Mouse (Mus musculus) G1E-ER4 (cell line): ENCODE data around the gene Lgr4. TPM values are rescaled to one million over a fixed set of nuclear protein-coding genes. Genes with fewer than 3 reads are reported as not detected.

ENCODE experiments used
- GATA1 ChIP-seq: IDR thresholded peaks from one replicate; pipeline ENCODE4 v1.8.0; 2012; ENCODE audit warnings: low read length, inconsistent platforms
- polyA plus RNA-seq: library from polyadenylated mRNA; stranded (reverse); fragments of >175 nt; gene quantifications from 2 replicates; pipeline ENCODE4 v1.2.3, GENCODE M21; 2012

The Lgr4 gene
- polyA plus RNA-seq = 1.1 and 1.7 TPM in 2 replicates

GRCm38 (mm10) chr2:109917496-109918413 lies at the start of gene Lgr4:
Gene Lgr4, plus strand, starts transcription at chr2:109917647.
- no peak for TF ChIP-seq GATA1

- TF ChIP-seq GATA1 = no peak
These were observed 36.3 kb upstream of the Lgr4 start for GRCm38 (mm10) chr2:109881111-109881510.

GRCm38 (mm10) chr2:109881625-109882024 lies 35.8 kb upstream of the Lgr4 start:
- no peak for TF ChIP-seq GATA1

GRCm38 (mm10) chr2:109884106-109884505 lies 33.3 kb upstream of the Lgr4 start:
- TF ChIP-seq GATA1 = no peak

GRCm38 (mm10) chr2:109884507-109884906 lies 32.9 kb upstream of the Lgr4 start:
- TF ChIP-seq GATA1 = no peak

- TF ChIP-seq GATA1 = no peak
These were observed 27.4 kb upstream of the Lgr4 start for GRCm38 (mm10) chr2:109890068-109890467.

GRCm38 (mm10) chr2:109890597-109890996 lies 26.9 kb upstream of the Lgr4 start, which contains the start of gene Lin7c:
Gene Lin7c, plus strand, starts transcription at chr2:109890853.
- no peak for TF ChIP-seq GATA1

- no peak for TF ChIP-seq GATA1
These were observed 26.4 kb upstream of the Lgr4 start for GRCm38 (mm10) chr2:109891031-109891430.

GRCm38 (mm10) chr2:109891471-109891870 lies 26.0 kb upstream of the Lgr4 start:
- TF ChIP-seq GATA1 = no peak

GRCm38 (mm10) chr2:109896311-109896710 lies 21.1 kb upstream of the Lgr4 start:
- no peak for TF ChIP-seq GATA1

GRCm38 (mm10) chr2:109902869-109903268 lies 14.6 kb upstream of the Lgr4 start:
- TF ChIP-seq GATA1 = no peak

GRCm38 (mm10) chr2:109904171-109904821 lies 13.2 kb upstream of the Lgr4 start:
- TF ChIP-seq GATA1 = no peak

GRCm38 (mm10) chr2:109909122-109909521 lies 8.3 kb upstream of the Lgr4 start:
- TF ChIP-seq GATA1 = no peak

GRCm38 (mm10) chr2:109912216-109912615 lies 5.2 kb upstream of the Lgr4 start:
- no peak for TF ChIP-seq GATA1

- no peak for TF ChIP-seq GATA1
These were observed 4.7 kb upstream of the Lgr4 start for GRCm38 (mm10) chr2:109912766-109913165.

GRCm38 (mm10) chr2:109913241-109913640 lies 4.2 kb upstream of the Lgr4 start:
- TF ChIP-seq GATA1 = no peak
